Mouse (Mus musculus) neural tube, embryonic 13.5 days (tissue): ENCODE data around the gene March6. TPM values are rescaled to one million over a fixed set of nuclear protein-coding genes. Genes with fewer than 3 reads are reported as not detected.

Experiments used
- ATAC-seq: fragments of 200-750 bp; cut with Nextera tagmentation; 2 replicates; pipeline ENCODE4 v1.8.0; 2017; ENCODE audit warnings: low read depth, mild to moderate bottlenecking, moderate TSS enrichment, moderate library complexity
- H3K27ac ChIP-seq: fragments of 300-500 bp; sonication (generic); replicated peaks from 2 replicates; pipeline ENCODE4 v1.5.1; 2015; ENCODE audit warnings: moderate library complexity, mild to moderate bottlenecking, inconsistent platforms
- H3K27me3 ChIP-seq: fragments of 300-500 bp; sonication (generic); 2 replicates; pipeline ENCODE4 v1.6.1; 2015; ENCODE audit warnings: mild to moderate bottlenecking, inconsistent platforms
- H3K36me3 ChIP-seq: fragments of 300-500 bp; sonication (generic); 2 replicates; pipeline ENCODE4 v1.6.1; 2015; ENCODE audit warnings: mild to moderate bottlenecking, inconsistent platforms
- H3K4me1 ChIP-seq: fragments of 300-500 bp; sonication (generic); replicated peaks from 2 replicates; pipeline ENCODE4 v1.6.1; 2015; ENCODE audit warnings: inconsistent platforms
- H3K4me2 ChIP-seq: fragments of 300-500 bp; sonication (generic); 2 replicates; pipeline ENCODE4 v1.6.1; 2015; ENCODE audit warnings: inconsistent platforms, mild to moderate bottlenecking, moderate library complexity
- H3K4me3 ChIP-seq: fragments of 300-500 bp; sonication (generic); 2 replicates; pipeline ENCODE4 v1.5.1; 2015; ENCODE audit warnings: mild to moderate bottlenecking, inconsistent platforms
- H3K9ac ChIP-seq: fragments of 300-500 bp; sonication (generic); 2 replicates; pipeline ENCODE4 v1.6.1; 2015; ENCODE audit warnings: moderate library complexity, mild to moderate bottlenecking, inconsistent platforms
- H3K9me3 ChIP-seq: fragments of 300-500 bp; sonication (generic); 2 replicates; pipeline ENCODE4 v1.6.1; 2016; ENCODE audit warnings: inconsistent platforms
- WGBS: fragments of 180-500 bp; shearing (Covaris S2); methylation state at CpG from one replicate; pipeline ENCODE4 v1.1.7; 2015; 5-methylcytosine and 5-hydroxymethylcytosine counted together
- polyA plus RNA-seq: library from polyadenylated mRNA; unstranded; fragments of >200 nt; fragmentation: Nextera tagmentation; extraction: Ambion mirVana; gene quantifications from 2 replicates; pipeline ENCODE4 v1.2.1, GENCODE M21; 2015

The March6 gene
- polyA plus RNA-seq, 1 experiment from 2014 or later, result 58.2 TPM

DNA sequence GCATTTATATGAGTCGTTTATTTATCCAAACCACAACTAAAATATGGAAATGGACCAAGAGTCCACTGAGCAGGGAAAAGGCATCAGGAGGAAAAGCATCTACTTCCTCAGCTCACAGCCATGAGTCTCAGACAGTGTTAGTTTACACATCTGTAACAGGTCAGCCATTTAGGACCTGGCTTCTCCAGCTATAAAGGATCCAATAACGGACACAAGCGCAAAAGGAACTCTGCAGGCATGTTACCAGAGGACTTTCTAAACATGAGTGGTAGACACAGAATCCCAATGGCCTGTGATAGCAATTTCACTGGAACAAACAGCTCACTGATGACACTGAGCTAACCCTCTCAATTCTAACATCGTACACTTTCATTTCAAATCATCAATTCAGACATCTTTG lies 27.9 kb downstream of the March6 start:
- Histone ChIP-seq H3K4me3 (no peak overlapping the region), H3K9ac (no peak overlapping the region), H3K4me1 (no peaks in the 10 kb centered on the region), H3K9me3 (no peaks in the 10 kb centered on the region), H3K4me2 (no peak overlapping the region), H3K36me3 (peaks cover 40% of the 10 kb centered on the region), H3K27me3 (no peaks in the 10 kb centered on the region), H3K27ac (no peak overlapping the region)
- ATAC-seq, result no peak
- 90% methylated on average over 4 of the region's 4 CpGs for WGBS

DNA sequence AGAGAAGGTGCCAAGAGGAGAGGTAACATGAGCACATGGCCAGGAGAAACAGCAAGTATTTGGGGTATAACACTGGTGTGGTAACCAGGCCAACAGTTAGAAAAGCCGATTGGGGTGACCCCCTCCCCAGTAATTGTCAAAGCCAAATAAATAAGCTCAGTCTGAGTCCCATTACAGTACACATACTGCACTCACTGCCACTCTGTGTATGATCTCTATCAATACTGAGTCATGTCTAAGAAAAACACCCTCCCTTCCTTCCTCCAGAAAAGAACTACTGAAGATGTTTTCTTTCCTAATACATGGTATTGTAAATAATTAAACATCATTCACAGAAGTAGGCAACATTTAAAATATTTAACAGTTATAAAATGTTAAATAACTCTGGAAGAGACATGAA lies 28.5 kb downstream of the March6 start:
- Histone ChIP-seq H3K4me3 (no peak overlapping the region), H3K27ac (no peak overlapping the region), H3K9ac (no peak overlapping the region), H3K9me3 (no peaks in the 10 kb centered on the region), H3K4me1 (no peaks in the 10 kb centered on the region), H3K27me3 (no peaks in the 10 kb centered on the region), H3K36me3 (peaks cover 46% of the 10 kb centered on the region), H3K4me2 (no peak overlapping the region)
- no peak for ATAC-seq
- 82% methylated on average over 1 of the region's 1 CpGs for whole genome bisulfite sequencing

DNA sequence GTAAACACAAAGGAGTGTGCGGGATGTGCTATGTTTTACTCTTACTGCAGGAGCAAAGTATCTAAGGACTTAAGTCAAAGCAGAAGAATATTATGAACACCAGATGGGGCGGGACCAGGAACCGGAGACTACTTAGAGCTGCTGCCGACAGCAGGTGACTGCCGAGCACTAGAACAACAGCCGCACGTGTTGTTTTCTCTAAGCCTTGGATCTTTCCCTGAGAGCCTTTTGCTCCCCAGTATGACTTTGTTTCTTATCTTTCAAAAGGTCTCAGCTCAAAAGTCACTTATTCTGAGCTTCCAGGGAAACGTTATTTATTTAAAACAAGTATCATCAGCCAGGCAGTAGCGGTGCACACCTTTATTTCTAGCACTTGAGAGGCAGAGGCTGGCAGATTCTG lies 36.0 kb downstream of the March6 start:
- Histone ChIP-seq H3K4me1 (no peaks in the 10 kb centered on the region), H3K27me3 (no peaks in the 10 kb centered on the region), H3K36me3 (peaks cover 68% of the 10 kb centered on the region), H3K27ac (no peak overlapping the region), H3K9ac (no peak overlapping the region), H3K9me3 (no peaks in the 10 kb centered on the region), H3K4me2 (no peak overlapping the region), H3K4me3 (no peak overlapping the region)
- no peak for ATAC-seq
- 92% methylated on average over 9 of the region's 9 CpGs for WGBS

DNA sequence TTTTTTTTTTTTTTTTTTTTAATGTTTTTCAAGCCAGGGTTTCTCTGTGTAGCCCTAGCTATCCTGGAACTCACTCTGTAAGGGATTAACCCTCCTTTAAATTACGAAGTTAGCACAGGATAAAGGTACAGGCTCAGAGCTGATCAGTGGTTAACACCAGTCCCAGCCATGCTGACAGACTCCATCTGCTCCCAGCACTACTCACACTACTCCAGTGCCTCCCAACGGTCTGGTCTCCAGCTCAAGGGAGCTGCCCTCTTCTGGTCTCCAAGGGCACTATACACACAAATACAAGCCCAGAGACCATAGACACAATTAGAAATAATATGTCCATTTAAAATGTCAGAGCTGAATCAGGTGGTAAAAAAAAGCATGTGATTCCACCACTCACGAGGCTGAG lies 36.5 kb downstream of the March6 start:
- Histone ChIP-seq H3K9ac (no peak overlapping the region), H3K4me1 (no peaks in the 10 kb centered on the region), H3K27ac (no peak overlapping the region), H3K27me3 (no peaks in the 10 kb centered on the region), H3K9me3 (no peaks in the 10 kb centered on the region), H3K4me2 (no peak overlapping the region), H3K36me3 (peaks cover 69% of the 10 kb centered on the region), H3K4me3 (no peak overlapping the region)
- no peak for ATAC-seq
- WGBS, result 80% methylated on average over 3 of the region's 3 CpGs

DNA sequence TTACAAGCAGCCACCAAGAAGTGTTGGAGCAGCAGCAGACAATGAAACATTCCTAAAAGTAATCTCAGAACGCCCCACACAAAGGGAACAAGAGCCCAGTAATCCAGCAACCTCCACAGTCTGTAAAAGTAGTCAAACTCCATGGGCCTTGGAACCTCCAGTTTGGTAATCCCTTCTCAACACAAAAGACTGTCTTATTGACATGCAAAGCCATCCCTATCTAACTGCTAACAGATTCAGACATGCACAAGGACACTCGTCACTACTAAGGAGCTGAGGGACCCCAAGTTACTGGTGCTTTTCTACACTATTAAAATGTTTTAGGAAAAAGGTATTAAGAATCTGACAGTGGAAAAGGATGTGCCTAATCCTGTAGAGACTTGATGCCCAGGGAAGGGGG lies 43.4 kb downstream of the March6 start:
- Histone ChIP-seq H3K9me3 (no peaks in the 10 kb centered on the region), H3K4me2 (no peak overlapping the region), H3K4me1 (no peaks in the 10 kb centered on the region), H3K27ac (no peak overlapping the region), H3K4me3 (no peak overlapping the region), H3K9ac (no peak overlapping the region), H3K27me3 (no peaks in the 10 kb centered on the region), H3K36me3 (peaks cover 50% of the 10 kb centered on the region)
- WGBS, result 44% methylated on average over 2 of the region's 2 CpGs
- ATAC-seq, result no peak

DNA sequence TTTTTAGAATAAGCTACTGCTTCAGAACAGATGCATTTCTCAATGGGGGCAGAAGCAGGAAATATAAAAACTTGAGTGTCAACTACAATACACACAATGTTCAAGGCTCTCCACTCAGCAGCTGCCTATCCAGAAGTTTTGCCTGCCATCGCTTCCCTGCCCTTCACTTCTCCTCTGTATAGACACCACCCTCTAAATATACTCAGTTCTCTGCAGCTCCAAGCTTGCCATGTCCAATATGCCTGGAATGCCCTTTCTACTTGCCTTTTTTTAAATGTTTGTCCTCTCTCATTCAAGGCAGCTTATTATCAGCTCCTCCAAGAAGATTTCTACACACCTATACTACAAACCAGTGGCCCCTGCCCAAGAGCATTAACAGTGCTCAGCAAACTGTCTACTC lies 54.2 kb downstream of the March6 start:
- no peak for ATAC-seq
- Histone ChIP-seq H3K9me3 (no peaks in the 10 kb centered on the region), H3K4me2 (no peak overlapping the region), H3K4me1 (no peaks in the 10 kb centered on the region), H3K36me3 (peaks cover 70% of the 10 kb centered on the region), H3K27me3 (no peaks in the 10 kb centered on the region), H3K27ac (no peak overlapping the region), H3K4me3 (no peak overlapping the region), H3K9ac (no peak overlapping the region)
- WGBS, result 97% methylated on average over 1 of the region's 1 CpGs

DNA sequence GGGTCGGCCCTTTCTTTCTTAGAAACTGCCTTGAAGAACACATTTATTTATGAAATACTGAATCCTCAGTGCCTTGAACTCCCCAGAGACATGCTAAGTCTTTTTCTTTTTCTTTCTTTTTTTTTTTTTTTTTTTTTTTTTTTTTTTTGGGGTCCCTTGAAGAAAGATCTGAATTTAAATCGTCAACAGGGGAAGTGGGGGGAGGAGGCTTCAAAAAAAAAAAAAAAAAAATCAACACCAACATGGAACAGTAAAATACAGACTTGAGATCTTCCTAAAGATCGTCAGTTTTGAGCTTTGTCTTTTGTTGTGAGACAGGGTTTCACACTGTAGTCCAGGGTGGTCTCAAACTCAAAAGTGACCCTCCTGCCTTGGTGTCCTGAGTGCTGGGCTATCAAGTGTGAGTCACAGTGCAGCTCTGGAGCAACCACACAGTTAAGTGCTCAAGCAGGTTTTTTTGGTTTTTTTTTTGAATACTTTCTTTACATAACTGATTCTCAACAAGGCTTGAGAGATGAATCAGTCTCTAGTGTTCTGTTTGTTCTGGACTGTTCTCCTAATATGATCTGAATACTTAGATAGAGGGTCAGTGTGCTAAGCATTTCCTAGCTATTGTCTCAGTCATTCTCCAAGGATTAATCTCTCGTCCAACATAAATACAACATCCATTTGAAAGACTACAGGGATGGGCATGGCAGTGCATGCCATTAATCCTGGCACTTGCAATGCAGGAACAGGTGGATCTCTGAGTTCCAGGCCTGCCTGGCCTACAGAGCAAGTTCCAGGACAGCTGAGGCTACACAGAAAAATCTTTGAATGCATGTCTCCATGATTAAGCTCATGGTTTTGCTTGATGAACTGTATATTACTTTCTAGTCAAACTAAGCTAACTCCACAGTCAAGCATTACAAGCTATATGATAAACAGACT lies 57.9 kb downstream of the March6 start:
- H3K9ac ChIP-seq, result no peak overlapping the region
- WGBS, result 76% methylated on average over 4 of the region's 4 CpGs
- peaks cover 54% of the 10 kb centered on the region for H3K36me3 ChIP-seq
- no peaks in the 10 kb centered on the region for H3K9me3 ChIP-seq
- H3K27ac ChIP-seq, result no peak overlapping the region
- ATAC-seq, result no peak
- H3K4me3 ChIP-seq, result no peak overlapping the region
- no peaks in the 10 kb centered on the region for H3K4me1 ChIP-seq
- H3K4me2 ChIP-seq, result no peak overlapping the region
- no peaks in the 10 kb centered on the region for H3K27me3 ChIP-seq

DNA sequence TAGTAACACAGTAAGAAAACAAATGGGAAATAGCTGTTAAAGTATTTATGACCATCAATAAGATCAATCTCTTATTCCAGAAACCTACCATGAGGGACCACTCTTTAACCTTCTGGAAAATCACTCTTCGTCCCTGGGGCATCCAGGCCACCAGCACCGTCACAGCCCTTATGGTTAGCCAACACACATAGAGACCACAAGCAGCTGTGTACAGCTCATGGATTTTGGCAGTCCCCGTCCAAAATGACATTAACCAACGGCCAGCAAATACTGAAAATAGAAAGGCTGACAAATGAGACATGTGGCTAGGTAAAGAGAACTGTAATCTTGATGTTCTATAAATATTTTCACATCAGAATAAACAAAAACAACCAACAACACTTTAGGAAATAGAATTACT lies 59.3 kb downstream of the March6 start:
- Histone ChIP-seq H3K4me2 (no peak overlapping the region), H3K36me3 (peaks cover 56% of the 10 kb centered on the region), H3K9me3 (no peaks in the 10 kb centered on the region), H3K4me3 (no peak overlapping the region), H3K27me3 (no peaks in the 10 kb centered on the region), H3K9ac (no peak overlapping the region), H3K27ac (no peak overlapping the region), H3K4me1 (no peaks in the 10 kb centered on the region)
- 90% methylated on average over 4 of the region's 4 CpGs for WGBS
- no peak for ATAC-seq

DNA sequence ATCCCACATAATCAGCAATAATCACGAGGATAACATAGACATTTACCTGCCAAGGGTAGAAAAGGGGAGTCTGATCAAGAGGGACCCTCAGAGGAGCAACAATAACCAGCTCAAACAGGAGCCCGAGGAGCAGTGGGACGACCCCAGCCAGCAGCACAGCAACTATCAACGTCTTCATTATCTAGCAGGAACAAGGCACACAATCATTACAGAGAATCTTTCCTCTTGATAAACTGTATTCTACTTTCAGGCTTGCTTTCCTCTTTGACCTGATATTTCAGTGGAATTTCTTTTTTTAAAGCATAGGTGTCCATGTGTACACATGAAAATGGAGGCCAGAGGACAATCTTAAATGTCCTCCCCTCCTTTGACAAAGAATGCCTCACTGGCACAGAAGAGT lies 61.4 kb downstream of the March6 start:
- no peak for ATAC-seq
- no peak overlapping the region for H3K9ac ChIP-seq
- peaks cover 62% of the 10 kb centered on the region for H3K36me3 ChIP-seq
- no peaks in the 10 kb centered on the region for H3K9me3 ChIP-seq
- H3K27me3 ChIP-seq, result no peaks in the 10 kb centered on the region
- WGBS, result 86% methylated on average over 4 of the region's 4 CpGs
- H3K27ac ChIP-seq, result no peak overlapping the region
- no peaks in the 10 kb centered on the region for H3K4me1 ChIP-seq
- H3K4me2 ChIP-seq, result no peak overlapping the region
- no peak overlapping the region for H3K4me3 ChIP-seq

DNA sequence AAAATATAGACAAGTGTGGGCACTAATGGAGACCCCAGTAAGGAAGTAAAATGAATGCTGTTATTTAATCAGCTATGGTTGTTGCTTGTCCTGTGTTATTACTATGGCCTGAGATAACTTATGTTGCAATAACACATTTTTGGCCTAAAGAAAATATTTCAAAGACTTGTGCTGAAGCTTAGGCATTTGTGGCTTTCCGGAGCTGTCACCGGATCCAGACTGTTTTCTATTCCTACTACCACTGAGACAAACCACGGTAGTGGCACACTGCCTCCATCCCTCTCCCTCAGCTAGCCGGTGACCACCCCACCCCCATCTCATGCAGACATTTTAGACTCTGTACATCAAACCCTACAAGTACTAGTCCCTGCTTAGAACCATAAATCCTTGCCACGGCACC lies 62.0 kb downstream of the March6 start:
- H3K4me1 ChIP-seq, result no peaks in the 10 kb centered on the region
- no peak for ATAC-seq
- H3K4me2 ChIP-seq, result no peak overlapping the region
- 79% methylated on average over 5 of the region's 5 CpGs for WGBS
- no peaks in the 10 kb centered on the region for H3K27me3 ChIP-seq
- H3K9ac ChIP-seq, result no peak overlapping the region
- H3K27ac ChIP-seq, result no peak overlapping the region
- no peaks in the 10 kb centered on the region for H3K9me3 ChIP-seq
- H3K4me3 ChIP-seq, result no peak overlapping the region
- peaks cover 63% of the 10 kb centered on the region for H3K36me3 ChIP-seq

DNA sequence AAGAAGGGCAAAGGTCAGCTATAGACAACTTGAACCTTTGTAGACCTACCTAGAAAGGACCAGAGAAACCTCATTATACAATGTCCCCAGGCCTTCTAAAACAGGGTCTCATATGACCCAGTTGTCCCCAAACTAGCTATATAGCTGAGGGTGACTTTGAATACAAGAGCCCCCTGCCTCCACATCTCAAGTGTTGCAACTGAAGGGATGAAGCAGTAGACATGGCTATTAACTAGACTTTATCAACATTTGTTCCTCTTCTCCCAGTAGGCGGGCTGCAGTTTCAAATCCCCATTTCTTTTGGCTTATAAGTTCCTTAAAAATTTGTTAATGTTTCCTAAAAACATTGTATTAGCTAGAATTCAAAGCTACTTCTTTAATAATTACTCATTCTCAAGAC lies 64.1 kb downstream of the March6 start:
- no peaks in the 10 kb centered on the region for H3K4me1 ChIP-seq
- H3K4me3 ChIP-seq, result no peak overlapping the region
- H3K9ac ChIP-seq, result no peak overlapping the region
- H3K27me3 ChIP-seq, result no peaks in the 10 kb centered on the region
- H3K4me2 ChIP-seq, result no peak overlapping the region
- no peaks in the 10 kb centered on the region for H3K9me3 ChIP-seq
- no peak for ATAC-seq
- no peak overlapping the region for H3K27ac ChIP-seq
- 89% methylated on average over 1 of the region's 1 CpGs for whole genome bisulfite sequencing
- peaks cover 82% of the 10 kb centered on the region for H3K36me3 ChIP-seq

DNA sequence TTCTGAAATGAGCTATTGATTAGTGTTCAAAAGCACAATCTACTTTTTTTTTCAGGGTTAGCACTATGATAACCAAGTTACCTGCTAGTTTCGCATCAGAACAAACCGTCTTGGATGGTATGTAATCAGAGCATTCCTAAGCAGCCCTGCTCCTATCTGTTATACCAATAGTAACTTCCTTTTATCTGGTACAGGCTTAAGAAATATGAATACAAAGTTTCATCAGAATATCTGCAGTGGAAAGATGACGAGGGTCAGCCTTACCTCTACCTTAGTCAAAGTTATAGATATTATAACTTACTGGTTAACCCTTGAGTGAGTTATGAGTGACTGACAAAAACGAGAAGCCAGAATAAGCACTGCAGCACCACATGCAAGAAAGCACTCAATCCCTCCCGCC lies 64.6 kb downstream of the March6 start:
- H3K4me1 ChIP-seq, result no peaks in the 10 kb centered on the region
- H3K4me2 ChIP-seq, result no peak overlapping the region
- H3K36me3 ChIP-seq, result peaks cover 83% of the 10 kb centered on the region

DNA sequence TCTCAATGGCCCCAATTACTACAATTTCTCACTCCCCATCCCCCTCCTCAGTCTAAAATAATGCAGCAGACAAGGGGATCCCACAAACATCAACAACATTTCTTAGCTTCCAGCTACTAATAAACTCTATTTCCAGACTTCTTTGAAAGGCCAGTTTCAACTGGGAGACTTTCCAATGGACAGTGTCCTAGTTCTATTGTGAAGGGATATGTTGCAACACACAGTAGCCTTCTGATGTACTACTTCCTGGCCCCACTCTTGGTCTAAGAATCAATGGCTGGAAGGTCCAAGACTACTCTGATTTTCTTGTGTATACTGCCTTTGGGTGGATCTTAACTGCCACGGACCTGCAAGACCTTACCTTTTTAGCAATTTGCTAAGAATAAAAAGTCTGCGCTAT lies 65.0 kb downstream of the March6 start:
- Histone ChIP-seq H3K27me3 (no peaks in the 10 kb centered on the region), H3K4me3 (no peak overlapping the region), H3K9ac (no peak overlapping the region), H3K27ac (no peak overlapping the region), H3K4me2 (no peak overlapping the region), H3K4me1 (no peaks in the 10 kb centered on the region), H3K9me3 (no peaks in the 10 kb centered on the region), H3K36me3 (peaks cover 87% of the 10 kb centered on the region)
- 94% methylated on average over 2 of the region's 2 CpGs for WGBS
- no peak for ATAC-seq

More for the DNA sequence above, 64.6 kb downstream of the March6 start:
- H3K9me3 ChIP-seq, result no peaks in the 10 kb centered on the region
- no peaks in the 10 kb centered on the region for H3K27me3 ChIP-seq
- H3K9ac ChIP-seq, result no peak overlapping the region
- no peak overlapping the region for H3K27ac ChIP-seq
- H3K4me3 ChIP-seq, result no peak overlapping the region
- ATAC-seq, result no peak
- WGBS, result 92% methylated on average over 5 of the region's 5 CpGs
